Mouse (Mus musculus): ENCODE results near the gene Hoxd3. TPM values are rescaled to one million over a fixed set of nuclear protein-coding genes. Genes with fewer than 3 reads are reported as not detected.

Gene Hoxd3
- polyA plus RNA-seq, 1 experiment = not detected

- TF ChIP-seq GATA1 (IDR thresholded peaks at IDR 0.05; ENCODE audit: low read length) = no peak
- no peak for TF ChIP-seq TAL1 (IDR thresholded peaks at IDR 0.05; ENCODE audit: low read length)
- H3K9me3 ChIP-seq (ENCODE audit: control insufficient read depth, low read length) = no peaks in the 10 kb centered on the region
- H3K36me3 ChIP-seq (ENCODE audit: control insufficient read depth) = no peaks in the 10 kb centered on the region
- no peak overlapping the region for H3K4me3 ChIP-seq (replicated peaks)
- H3K4me1 ChIP-seq (ENCODE audit: control insufficient read depth) = no peaks in the 10 kb centered on the region
- H3K27me3 ChIP-seq (ENCODE audit: control insufficient read depth) = peaks cover 98% of the 10 kb centered on the region
Measured at GRCm38 (mm10) chr2:74740311-74741091, 28.8 kb downstream of the Hoxd3 start.

DNA sequence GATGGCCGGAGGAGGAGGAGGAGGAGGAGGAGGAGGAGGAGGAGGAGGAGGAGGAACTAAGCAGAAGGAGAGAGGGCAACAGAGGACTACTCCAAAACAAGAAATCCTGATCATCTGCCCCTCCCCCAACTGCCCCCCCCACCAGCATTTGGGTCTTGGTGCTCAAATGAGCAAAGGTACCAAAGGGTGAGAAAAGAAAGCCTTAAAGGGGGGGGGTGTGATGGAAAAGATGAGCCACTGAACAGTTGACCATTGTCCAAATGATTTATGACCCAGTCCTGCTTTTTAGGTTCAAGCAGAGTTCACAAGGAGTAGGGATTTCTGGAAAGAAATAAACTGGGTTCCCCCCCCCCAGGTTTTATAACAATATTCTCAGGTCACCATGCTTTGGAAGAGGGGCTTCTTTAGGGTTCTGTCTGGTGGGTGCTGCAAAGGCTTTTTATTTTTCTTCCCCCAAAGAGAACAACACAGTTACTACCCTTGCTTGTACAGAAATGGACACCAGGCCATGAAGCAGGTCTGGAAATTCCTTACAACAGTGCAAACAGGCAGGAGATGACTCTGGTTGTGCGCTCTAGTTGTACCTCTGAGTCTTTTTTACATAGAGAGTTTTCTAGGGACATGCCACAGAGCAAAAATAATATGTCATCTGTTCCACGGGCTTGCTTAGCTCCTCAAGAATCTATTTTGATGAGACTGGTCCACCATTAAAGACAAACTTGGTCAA lies 29.7 kb downstream of the Hoxd3 start:
- Histone ChIP-seq H3K27me3 (ENCODE audit: control insufficient read depth) (peaks cover 98% of the 10 kb centered on the region), H3K4me1 (ENCODE audit: control insufficient read depth) (no peaks in the 10 kb centered on the region), H3K36me3 (ENCODE audit: control insufficient read depth) (no peaks in the 10 kb centered on the region)

DNA sequence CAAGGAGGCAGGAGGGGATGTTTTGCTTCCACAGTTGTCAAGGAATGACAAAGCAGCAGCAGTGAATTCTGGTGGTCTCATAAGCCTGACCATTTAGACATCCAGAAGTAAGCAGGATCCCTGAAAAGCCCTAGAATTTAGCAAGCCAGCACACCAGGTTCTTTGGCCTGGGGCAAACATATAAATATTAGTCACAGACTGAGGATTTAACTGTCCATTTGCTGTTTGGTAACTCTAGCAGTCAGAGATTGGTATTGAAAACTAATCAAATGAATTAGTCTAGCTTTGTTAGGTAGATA lies 30.2 kb downstream of the Hoxd3 start:
- Histone ChIP-seq H3K27me3 (ENCODE audit: control insufficient read depth) (peaks cover 98% of the 10 kb centered on the region), H3K9me3 (ENCODE audit: control insufficient read depth, low read length) (no peaks in the 10 kb centered on the region), H3K4me3 (replicated peaks) (no peak overlapping the region), H3K4me1 (ENCODE audit: control insufficient read depth) (no peaks in the 10 kb centered on the region), H3K36me3 (ENCODE audit: control insufficient read depth) (no peaks in the 10 kb centered on the region)
- TF ChIP-seq TAL1 (IDR thresholded peaks at IDR 0.05; ENCODE audit: low read length) (no peak), GATA1 (IDR thresholded peaks at IDR 0.05; ENCODE audit: low read length) (no peak)

More for the DNA sequence above, 29.7 kb downstream of the Hoxd3 start:
- Histone ChIP-seq H3K9me3 (ENCODE audit: control insufficient read depth, low read length) (no peaks in the 10 kb centered on the region), H3K4me3 (replicated peaks) (no peak overlapping the region)
- no peak for TF ChIP-seq GATA1 (IDR thresholded peaks at IDR 0.05; ENCODE audit: low read length)
- no peak for TF ChIP-seq TAL1 (IDR thresholded peaks at IDR 0.05; ENCODE audit: low read length)

DNA sequence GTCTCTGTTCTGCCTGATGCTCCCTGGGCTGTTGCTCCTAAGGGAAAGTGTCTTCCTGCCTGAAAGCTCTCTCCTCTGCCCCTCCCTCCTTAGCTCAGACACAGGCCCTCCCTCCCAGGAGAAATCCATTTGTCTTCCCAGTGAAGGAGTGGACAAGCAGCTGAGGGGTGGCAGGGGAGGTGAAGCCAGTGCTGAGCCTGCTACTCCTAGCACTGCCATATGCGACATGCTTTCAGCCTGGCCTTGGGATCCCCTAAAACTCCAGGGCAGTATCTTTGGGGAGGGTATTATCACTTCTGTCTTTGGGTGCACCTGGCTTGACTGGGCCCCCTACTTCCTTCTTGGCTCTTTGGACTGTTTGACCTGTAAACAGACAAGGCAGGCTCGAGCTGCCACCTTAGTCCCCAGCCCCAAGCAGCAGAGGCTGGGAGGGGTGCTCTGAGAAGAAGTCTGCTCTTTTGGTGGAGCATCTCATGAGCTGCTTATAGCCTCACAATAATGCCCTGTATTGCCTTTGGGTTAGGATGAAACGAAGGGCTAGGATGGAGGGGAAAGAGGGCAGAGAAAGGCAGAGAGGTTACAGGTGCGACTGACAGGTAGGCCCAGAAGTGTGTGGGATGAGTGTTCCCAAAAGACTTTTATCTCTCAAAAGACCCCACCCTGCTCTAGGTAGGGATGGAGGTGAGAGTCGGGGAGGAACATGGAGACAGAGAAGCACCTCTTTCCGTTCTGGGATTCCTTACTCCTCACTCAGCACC lies 34.0 kb downstream of the Hoxd3 start:
- Histone ChIP-seq H3K27me3 (ENCODE audit: control insufficient read depth) (peaks cover 98% of the 10 kb centered on the region), H3K9me3 (ENCODE audit: control insufficient read depth, low read length) (no peaks in the 10 kb centered on the region; the same call in 1 of the 2 replicates), H3K4me3 (replicated peaks) (no peak overlapping the region), H3K4me1 (ENCODE audit: control insufficient read depth) (no peaks in the 10 kb centered on the region), H3K36me3 (ENCODE audit: control insufficient read depth) (no peaks in the 10 kb centered on the region)
- no peak for TF ChIP-seq GATA1 (IDR thresholded peaks at IDR 0.05; ENCODE audit: low read length)
- no peak for TF ChIP-seq TAL1 (IDR thresholded peaks at IDR 0.05; ENCODE audit: low read length)

DNA sequence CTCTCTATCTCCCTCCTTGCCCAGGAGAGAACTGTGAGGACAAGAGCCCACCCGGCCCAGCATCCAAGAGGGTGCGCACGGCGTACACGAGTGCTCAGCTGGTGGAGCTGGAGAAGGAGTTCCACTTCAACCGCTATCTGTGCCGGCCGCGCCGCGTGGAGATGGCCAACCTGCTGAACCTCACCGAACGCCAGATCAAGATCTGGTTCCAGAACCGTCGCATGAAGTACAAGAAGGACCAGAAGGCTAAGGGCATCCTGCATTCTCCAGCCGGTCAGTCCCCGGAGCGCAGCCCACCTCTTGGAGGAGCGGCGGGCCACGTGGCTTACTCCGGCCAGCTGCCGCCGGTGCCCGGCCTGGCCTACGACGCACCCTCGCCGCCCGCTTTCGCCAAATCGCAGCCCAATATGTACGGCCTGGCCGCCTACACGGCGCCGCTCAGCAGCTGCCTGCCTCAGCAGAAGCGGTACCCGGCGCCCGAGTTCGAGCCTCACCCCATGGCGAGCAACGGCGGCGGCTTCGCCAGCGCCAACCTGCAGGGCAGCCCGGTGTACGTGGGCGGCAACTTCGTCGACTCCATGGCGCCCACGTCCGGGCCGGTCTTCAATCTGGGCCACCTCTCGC lies 34.7 kb downstream of the Hoxd3 start:
- peaks cover 98% of the 10 kb centered on the region for H3K27me3 ChIP-seq (ENCODE audit: control insufficient read depth)
- H3K4me3 ChIP-seq (replicated peaks) = no peak overlapping the region
- no peaks in the 10 kb centered on the region; the same call in 1 of the 2 replicates for H3K9me3 ChIP-seq (ENCODE audit: control insufficient read depth, low read length)
- TF ChIP-seq GATA1 (IDR thresholded peaks at IDR 0.05; ENCODE audit: low read length) (no peak), TAL1 (IDR thresholded peaks at IDR 0.05; ENCODE audit: low read length) (no peak)
- no peaks in the 10 kb centered on the region for H3K4me1 ChIP-seq (ENCODE audit: control insufficient read depth)
- no peaks in the 10 kb centered on the region for H3K36me3 ChIP-seq (ENCODE audit: control insufficient read depth)

GRCm38 (mm10) chr2:74747006-74747405 lies 35.3 kb downstream of the Hoxd3 start:
- no peaks in the 10 kb centered on the region for H3K4me1 ChIP-seq (ENCODE audit: control insufficient read depth)
- no peak overlapping the region for H3K4me3 ChIP-seq (replicated peaks)
- TF ChIP-seq TAL1 (IDR thresholded peaks at IDR 0.05; ENCODE audit: low read length) = no peak
- no peaks in the 10 kb centered on the region; the same call in 1 of the 2 replicates for H3K9me3 ChIP-seq (ENCODE audit: control insufficient read depth, low read length)
- peaks cover 98% of the 10 kb centered on the region for H3K27me3 ChIP-seq (ENCODE audit: control insufficient read depth)
- H3K36me3 ChIP-seq (ENCODE audit: control insufficient read depth) = no peaks in the 10 kb centered on the region

GRCm38 (mm10) chr2:74747661-74748141 lies 36.0 kb downstream of the Hoxd3 start:
- H3K4me1 ChIP-seq (ENCODE audit: control insufficient read depth) = no peaks in the 10 kb centered on the region
- TF ChIP-seq TAL1 (IDR thresholded peaks at IDR 0.05; ENCODE audit: low read length) = no peak
- no peak for TF ChIP-seq GATA1 (IDR thresholded peaks at IDR 0.05; ENCODE audit: low read length)
- peaks cover 98% of the 10 kb centered on the region for H3K27me3 ChIP-seq (ENCODE audit: control insufficient read depth)
- H3K9me3 ChIP-seq (ENCODE audit: control insufficient read depth, low read length) = no peaks in the 10 kb centered on the region; the same call in 1 of the 2 replicates
- no peak overlapping the region for H3K4me3 ChIP-seq (replicated peaks)
- no peaks in the 10 kb centered on the region for H3K36me3 ChIP-seq (ENCODE audit: control insufficient read depth)

DNA sequence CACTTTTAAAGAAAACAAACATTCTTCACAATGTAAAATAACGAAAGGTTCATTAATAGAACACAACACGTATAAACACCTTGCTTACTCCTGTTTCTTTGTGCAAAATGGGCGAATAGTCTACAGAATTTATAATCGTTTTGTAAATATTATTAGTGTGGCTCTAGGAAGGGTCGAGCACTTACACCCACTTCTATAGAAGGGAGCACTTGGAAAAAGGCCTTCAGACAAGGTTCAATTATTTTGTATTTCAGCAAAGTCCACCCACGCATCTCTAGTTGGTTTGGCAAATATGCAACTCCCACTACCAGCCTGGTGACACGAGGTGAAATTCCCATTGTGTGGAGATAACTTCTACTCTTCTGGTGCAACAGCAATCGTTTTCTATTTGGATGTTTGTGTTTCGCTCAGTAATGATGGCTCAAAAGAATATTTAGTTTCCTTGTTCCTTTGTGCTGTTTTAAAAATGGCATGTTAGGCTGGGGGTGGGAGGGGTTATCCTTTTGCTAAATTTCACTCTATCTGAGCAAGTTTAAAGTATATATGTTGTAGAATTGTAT lies 36.8 kb downstream of the Hoxd3 start:
- H3K4me3 ChIP-seq (replicated peaks) = no peak overlapping the region
- no peaks in the 10 kb centered on the region for H3K36me3 ChIP-seq (ENCODE audit: control insufficient read depth)
- H3K27me3 ChIP-seq (ENCODE audit: control insufficient read depth) = peaks cover 100% of the 10 kb centered on the region
- no peak for TF ChIP-seq TAL1 (IDR thresholded peaks at IDR 0.05; ENCODE audit: low read length)
- TF ChIP-seq GATA1 (IDR thresholded peaks at IDR 0.05; ENCODE audit: low read length) = no peak
- H3K9me3 ChIP-seq (ENCODE audit: control insufficient read depth, low read length) = no peaks in the 10 kb centered on the region; the same call in 1 of the 2 replicates
- no peaks in the 10 kb centered on the region for H3K4me1 ChIP-seq (ENCODE audit: control insufficient read depth)

Measured in erythroblast, embryonic 14.5 days (primary cell).